Mouse (Mus musculus): ENCODE measurements around the gene Oas1h. TPM values are rescaled to one million over a fixed set of nuclear protein-coding genes. Genes with fewer than 3 reads are reported as not detected.
"Not testable (repeated sequence)": the region's sequence is repeated elsewhere in the genome, so short reads cannot be mapped to it uniquely, and the experiment has no call there.

The Oas1h gene
- polyA plus RNA-seq (2015; fragmentation: Nextera tagmentation; extraction: Ambion mirVana): 0.19 and 0.52 TPM in 2 replicates

- DNase-seq (ENCODE audit: low spot score): no peak
Observed at GRCm38 (mm10) chr5:120861121-120861520, at the start of gene Oas1h. TSS of gene Oas1h (plus strand) at chr5:120861421.

GRCm38 (mm10) chr5:120811951-120812819 lies 49.0 kb upstream of the Oas1h start, which contains the start of gene Oas1c:
TSS of gene Oas1c (minus strand) at chr5:120812514.
- DNase-seq (ENCODE audit: low spot score): peak; percentile 86

- peak; percentile 6 for DNase-seq (ENCODE audit: low spot score)
Observed at GRCm38 (mm10) chr5:120813023-120813422, 48.2 kb upstream of the Oas1h start.

- DNase-seq (ENCODE audit: low spot score): peak; percentile 59
Observed at GRCm38 (mm10) chr5:120815949-120816348, 45.3 kb upstream of the Oas1h start.

GRCm38 (mm10) chr5:120818999-120819398 lies 42.2 kb upstream of the Oas1h start:
- no peak for DNase-seq (ENCODE audit: low spot score)

- DNase-seq (ENCODE audit: low spot score): peak; percentile 46
Observed at GRCm38 (mm10) chr5:120831031-120831430, 30.2 kb upstream of the Oas1h start.

- DNase-seq (ENCODE audit: low spot score): no peak
Observed at GRCm38 (mm10) chr5:120833335-120834280, 27.6 kb upstream of the Oas1h start.

GRCm38 (mm10) chr5:120836731-120837585 lies 24.3 kb upstream of the Oas1h start:
- DNase-seq (ENCODE audit: low spot score): peak; percentile 57

GRCm38 (mm10) chr5:120844713-120845112 lies 16.5 kb upstream of the Oas1h start:
- no peak for DNase-seq (ENCODE audit: low spot score)

- DNase-seq (ENCODE audit: low spot score): no peak
Observed at GRCm38 (mm10) chr5:120847067-120847466, 14.2 kb upstream of the Oas1h start, which contains the start of gene Oas1f. TSS of gene Oas1f (plus strand) at chr5:120847367.

- peak; percentile 53 for DNase-seq (ENCODE audit: low spot score)
Observed at GRCm38 (mm10) chr5:120849601-120850136, 11.6 kb upstream of the Oas1h start.

- DNase-seq (ENCODE audit: low spot score): no peak
Observed at GRCm38 (mm10) chr5:120859241-120859640, 2.0 kb upstream of the Oas1h start.

- peak; percentile 37 for DNase-seq (ENCODE audit: low spot score)
Observed at GRCm38 (mm10) chr5:120865336-120865860, 4.2 kb downstream of the Oas1h start.

GRCm38 (mm10) chr5:120869436-120870015 lies 8.3 kb downstream of the Oas1h start:
- DNase-seq (ENCODE audit: low spot score): no peak

GRCm38 (mm10) chr5:120870081-120870480 lies 8.9 kb downstream of the Oas1h start:
- DNase-seq (ENCODE audit: low spot score): no peak

- DNase-seq (ENCODE audit: low spot score): no peak
Observed at GRCm38 (mm10) chr5:120870782-120871181, 9.6 kb downstream of the Oas1h start.

GRCm38 (mm10) chr5:120871469-120871868 lies 10.2 kb downstream of the Oas1h start:
- DNase-seq (ENCODE audit: low spot score): no peak

GRCm38 (mm10) chr5:120876839-120877238 lies 15.6 kb downstream of the Oas1h start:
- DNase-seq (ENCODE audit: low spot score): not testable (repeated sequence)

- DNase-seq (ENCODE audit: low spot score): not testable (repeated sequence)
Observed at GRCm38 (mm10) chr5:120877407-120877806, 16.2 kb downstream of the Oas1h start.

- not testable (repeated sequence) for DNase-seq (ENCODE audit: low spot score)
Observed at GRCm38 (mm10) chr5:120878803-120879202, 17.6 kb downstream of the Oas1h start.

Data from thymus, postnatal 0 days (tissue).